Mouse (Mus musculus) layer of hippocampus, adult 2 months (tissue): ENCODE results near the gene St6galnac4. TPM values are rescaled to one million over a fixed set of nuclear protein-coding genes. Genes with fewer than 3 reads are reported as not detected.

Experiments used
- DNase-seq, 2 experiments: peaks; one replicate each; pipeline ENCODE4 v3.0.0; 2022; ENCODE audit warnings: low spot score in 2 of 2
- H3K27ac ChIP-seq: fragments of 200-600 bp; 2 replicates; pipeline ENCODE4 v1.8.1; 2022
- H3K4me3 ChIP-seq: fragments of 200-600 bp; 2 replicates; pipeline ENCODE4 v1.8.1; 2022; ENCODE audit warnings: mild to moderate bottlenecking
- CTCF ChIP-seq: fragments of 200-600 bp; conservative IDR thresholded peaks from 2 replicates; pipeline ENCODE4 v1.8.1; 2022; ENCODE audit warnings: antibody characterized with exemption, mild to moderate bottlenecking, moderate library complexity
- total RNA-seq, 2 experiments: library from RNA; stranded (reverse); gene quantifications; 2 replicates each; pipeline ENCODE4 v1.2.3; 2021

Gene St6galnac4
- total RNA-seq, 2 experiments from 2014 or later = 36.4 to 40.0 TPM

DNA sequence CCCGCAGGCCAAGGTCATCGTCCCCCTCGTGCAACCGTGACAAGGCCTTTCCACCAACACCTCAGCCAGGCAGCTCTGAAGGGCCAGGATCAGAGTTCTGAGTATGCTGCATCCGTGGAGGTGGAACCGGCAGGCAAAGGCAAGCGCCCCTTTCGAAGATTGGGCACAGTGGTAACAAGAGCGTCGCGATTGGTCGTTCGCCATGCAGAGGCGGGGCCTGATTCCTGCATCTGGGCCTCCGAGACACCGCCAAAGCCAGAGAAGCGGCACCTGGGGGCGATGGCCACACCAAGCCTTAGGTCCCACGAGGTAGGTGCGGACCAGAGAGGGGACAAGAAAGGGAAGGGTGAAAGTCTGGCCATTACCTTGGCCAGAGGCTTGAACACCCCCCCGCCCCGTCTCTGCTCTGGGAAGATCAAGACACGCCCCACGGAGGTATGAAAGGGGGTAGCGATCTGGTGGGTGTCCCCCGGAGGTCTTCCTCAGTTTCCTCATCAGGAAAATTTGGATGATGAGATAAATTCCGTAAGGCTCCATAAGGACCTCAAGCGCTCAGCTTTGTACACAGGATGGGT, 11.2 kb upstream of the St6galnac4 start, which contains the start of gene 9430097D07Rik:
Gene 9430097D07Rik (minus strand): TSS at position 99 of the 575 bp plus-strand sequence.
- TF ChIP-seq CTCF = no peak
- H3K27ac ChIP-seq = peak within 1 kb of the TSS; percentile 61
- DNase-seq = peak; percentile 66 to 74

DNA sequence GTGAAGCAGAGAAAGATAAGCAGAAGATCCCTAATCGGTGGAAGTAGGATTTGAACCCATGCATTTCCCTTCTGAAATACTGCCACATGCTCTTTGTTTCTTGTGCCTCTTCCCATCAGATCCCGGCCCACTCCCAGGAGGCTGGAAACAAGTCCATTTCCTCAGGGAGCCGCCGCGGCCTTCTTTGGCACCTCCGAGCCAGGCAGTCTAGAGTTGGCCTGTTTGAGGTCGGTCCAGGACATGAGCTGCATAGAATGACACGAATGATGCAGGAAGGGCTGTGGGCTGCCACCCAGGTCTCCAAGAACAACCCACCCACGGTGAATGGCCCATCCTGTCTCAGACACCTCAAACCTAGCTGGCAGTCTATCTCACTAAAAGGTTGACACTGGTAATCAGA, 10.4 kb upstream of the St6galnac4 start:
- Histone ChIP-seq H3K27ac (no peak overlapping the region), H3K4me3 (no peak overlapping the region)
- no peak for TF ChIP-seq CTCF
- no peak for DNase-seq

More for the DNA sequence above, 11.2 kb upstream of the St6galnac4 start, which contains the start of gene 9430097D07Rik:
- peak within 1 kb of the TSS; percentile 58 for H3K4me3 ChIP-seq

DNA sequence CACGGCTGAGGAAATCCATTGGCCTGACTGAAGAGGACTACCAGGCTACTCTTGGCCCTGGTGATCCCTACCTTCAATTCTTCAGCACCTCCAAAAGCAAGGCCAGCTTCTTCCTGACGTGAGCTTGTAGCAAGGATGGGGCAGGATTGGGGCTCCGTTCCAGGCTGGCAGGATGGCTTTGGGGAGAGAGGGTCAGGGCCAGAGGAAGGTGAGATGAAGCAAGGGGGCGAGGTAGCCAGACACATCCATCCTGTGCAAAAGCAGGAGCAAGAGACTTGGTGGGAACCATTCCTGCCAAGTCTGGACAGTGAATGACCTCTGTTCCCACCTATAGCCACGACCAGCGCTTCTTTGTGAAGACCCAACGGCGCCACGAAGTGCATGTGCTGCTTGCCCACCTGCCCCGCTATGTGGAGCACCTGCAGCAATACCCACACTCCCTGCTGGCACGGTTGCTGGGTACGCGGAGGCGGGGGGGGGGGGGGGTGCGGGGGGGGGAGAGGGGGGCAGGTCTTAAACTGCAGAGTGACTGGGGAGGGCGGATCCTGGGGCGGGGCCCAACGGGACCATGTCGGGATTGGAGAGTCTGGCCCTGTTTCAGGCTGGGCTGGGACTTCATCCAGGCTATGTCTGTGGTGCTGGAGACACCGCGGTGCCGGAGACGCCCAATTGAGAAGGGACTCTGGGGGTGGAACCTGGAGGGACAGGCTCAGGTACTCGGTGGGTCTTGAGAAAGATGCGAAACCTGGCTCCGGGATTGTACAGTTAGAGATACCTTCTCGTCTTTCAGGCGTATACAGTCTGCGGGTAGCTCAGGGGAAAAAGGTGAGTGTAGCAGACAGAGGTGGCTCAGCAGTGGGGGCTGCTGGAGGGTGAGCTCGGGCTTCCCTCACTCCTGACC, 8.5 kb upstream of the St6galnac4 start:
- no peak for TF ChIP-seq CTCF
- no peak for DNase-seq
- Histone ChIP-seq H3K4me3 (no peak overlapping the region), H3K27ac (no peak overlapping the region)

DNA sequence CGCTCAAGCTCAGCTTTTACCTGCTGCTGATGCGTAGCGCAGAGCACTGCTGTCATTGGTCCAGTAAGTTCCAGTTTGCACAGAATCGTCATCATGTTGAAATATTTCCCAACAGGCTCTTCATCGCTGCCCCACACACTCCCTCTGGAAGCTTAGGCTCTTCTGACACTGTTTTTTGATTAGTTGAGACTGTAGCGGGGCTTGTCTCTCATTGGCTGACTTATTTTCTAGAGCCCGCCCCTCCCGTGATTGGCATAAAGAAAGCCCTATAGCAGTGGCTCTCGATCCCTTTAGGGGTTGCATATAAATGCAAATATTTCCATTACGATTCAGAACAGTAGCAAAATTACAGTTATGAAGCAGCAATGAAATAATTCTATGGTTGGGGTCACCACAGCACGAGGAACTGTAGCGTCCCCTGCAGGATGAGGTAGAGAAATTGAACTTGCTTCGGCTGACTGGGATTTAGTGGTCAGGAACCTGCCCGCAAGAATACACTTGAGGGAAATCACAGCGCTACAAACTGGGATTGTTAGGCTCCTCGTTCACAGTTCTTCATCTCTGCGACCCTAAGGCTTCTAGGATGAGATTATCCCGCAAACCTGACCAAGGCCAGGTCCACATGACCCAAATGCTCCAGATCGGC, 5.3 kb upstream of the St6galnac4 start:
- peak; percentile 49 for TF ChIP-seq CTCF
- Histone ChIP-seq H3K4me3 (peak overlapping the region; percentile 43), H3K27ac (no peak overlapping the region)
- peak; percentile 65 to 66 for DNase-seq

DNA sequence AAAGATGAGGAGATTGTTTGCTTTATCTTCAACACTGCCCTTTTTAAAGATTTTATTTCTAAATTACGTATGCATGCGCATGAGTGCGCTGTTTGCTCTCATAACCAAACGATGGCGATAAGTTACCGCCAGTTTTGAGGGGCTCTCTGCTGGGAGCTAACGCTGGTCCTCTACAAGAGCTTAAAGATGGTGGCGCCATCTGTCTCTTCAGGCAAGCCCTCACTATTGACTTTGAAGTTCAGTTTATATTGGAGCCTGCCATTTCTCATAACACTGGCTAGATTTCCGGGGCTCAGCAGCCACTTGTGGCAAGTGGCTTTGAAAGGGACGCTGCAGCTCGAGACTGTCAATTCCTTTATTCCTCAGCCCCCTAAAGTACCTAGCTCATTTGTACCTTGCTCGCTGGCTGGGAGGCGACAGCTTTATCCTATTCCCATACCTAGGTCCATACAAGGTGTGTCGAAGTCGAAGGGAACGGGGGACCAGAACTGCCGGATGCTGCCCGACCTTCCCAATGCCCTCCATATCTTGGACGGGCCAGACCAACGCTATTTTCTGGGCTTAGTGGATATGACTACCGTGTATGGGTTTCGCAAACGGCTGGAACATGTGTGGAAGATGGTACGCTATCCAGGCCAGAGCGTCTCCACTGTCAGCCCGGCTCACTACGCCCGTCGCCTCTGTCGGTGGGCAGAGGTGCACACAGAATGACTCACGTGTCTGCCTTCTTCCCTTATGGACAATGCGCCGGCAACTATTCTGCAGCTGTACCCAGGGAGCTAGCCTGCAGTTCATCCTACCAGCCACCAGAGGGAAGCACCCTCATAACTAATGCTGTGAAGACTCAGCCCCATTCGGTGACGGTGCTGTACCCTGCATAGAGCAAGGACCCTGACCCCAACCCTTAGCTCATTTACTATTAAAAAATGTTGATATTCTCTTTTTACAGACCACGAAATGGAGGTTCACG, 3.8 kb upstream of the St6galnac4 start:
- TF ChIP-seq CTCF = peak; percentile 96
- DNase-seq = peak; percentile 84 to 86
- Histone ChIP-seq H3K4me3 (peak overlapping the region; percentile 40), H3K27ac (no peak overlapping the region)

DNA sequence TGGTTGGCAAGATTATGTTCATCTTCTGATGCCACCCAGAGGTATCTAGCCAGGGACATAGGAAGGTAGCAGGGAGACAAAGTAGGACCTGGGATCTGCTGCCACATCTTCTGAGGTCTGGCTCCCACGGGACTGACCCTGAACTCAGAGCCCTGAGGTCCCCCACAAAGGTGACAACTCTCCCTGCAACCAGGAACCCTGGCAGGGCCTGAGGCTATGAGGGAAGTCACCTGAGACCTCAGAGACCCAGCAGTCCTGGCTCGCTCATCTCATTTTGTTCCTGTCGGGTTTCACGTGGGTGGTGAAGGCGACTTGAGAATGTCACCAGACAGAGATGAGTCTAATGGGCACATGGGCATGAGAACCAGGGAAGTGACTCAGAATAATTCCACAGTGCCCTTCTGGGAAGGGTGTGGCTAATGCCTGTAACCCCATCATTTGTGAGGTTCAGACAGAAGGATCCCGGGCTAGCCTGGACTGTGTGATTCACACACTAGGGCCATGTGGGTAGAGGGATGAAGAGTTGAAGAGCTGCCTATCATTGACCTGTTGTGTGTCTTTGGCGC, 1.7 kb upstream of the St6galnac4 start:
- Histone ChIP-seq H3K27ac (no peak overlapping the region), H3K4me3 (no peak overlapping the region)
- no peak for TF ChIP-seq CTCF
- DNase-seq = no peak

DNA sequence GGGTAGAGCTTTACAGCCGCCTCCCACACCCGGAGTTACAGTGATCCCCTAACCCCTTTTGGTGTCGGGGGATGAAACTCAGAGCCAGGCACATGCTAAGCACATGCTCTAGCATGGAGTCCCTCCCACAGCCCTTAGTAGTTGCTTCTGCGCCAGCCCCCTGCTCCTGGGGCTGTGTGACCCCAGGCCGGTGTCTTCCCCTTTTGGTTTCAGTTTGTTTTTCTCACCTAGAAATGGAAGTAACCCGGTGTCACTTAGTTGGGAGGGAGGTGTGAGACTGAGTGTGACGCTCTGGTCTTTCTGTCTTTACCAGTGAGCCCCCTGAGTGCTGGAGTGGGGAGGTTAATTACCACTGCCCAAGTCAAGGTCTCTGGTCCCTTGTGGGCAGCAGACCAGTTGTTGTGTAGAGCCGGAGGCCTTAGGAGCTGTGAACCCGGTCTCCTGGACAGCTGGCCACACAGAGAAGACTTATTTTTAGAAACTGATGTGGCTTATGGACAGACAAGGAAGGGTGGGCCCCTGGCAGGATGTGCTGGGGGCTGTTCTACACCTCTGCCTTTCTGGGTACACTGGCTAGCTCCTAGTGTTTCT, 931 bp downstream of the St6galnac4 start:
- Histone ChIP-seq H3K27ac (peak overlapping the region; percentile 92), H3K4me3 (peak overlapping the region; percentile 77)
- TF ChIP-seq CTCF = no peak
- DNase-seq = no peak

DNA sequence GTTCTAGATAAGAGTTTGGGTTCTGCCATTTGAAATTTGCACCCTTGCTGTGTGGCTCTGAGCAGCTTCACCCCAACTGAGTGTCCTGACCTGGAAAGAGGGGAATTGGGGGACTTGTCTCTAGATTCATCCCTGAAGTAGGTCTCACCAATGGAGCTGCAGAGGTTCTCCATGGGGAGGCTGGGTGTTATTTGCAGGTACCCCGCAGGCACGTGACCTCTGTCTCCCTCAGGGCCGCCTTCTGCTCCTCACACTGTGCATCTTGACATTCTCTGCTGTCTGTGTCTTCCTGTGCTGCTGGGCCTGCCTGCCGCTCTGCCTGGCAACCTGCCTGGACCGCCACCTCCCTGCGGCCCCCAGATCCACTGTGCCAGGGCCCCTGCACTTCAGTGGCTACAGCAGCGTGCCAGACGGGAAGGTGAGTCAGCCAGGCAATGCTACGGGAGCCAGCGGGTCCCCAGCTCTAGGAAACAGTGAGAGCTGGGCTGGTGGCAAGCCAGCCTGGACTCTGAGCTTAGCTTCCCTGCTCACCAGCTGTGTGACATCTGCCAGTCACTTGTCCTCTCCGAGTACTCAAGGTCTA, 2.4 kb downstream of the St6galnac4 start:
- TF ChIP-seq CTCF = no peak
- H3K27ac ChIP-seq = peak overlapping the region; percentile 64
- no peak for DNase-seq
- peak overlapping the region; percentile 2; the same call in 1 of the 2 replicates for H3K4me3 ChIP-seq

DNA sequence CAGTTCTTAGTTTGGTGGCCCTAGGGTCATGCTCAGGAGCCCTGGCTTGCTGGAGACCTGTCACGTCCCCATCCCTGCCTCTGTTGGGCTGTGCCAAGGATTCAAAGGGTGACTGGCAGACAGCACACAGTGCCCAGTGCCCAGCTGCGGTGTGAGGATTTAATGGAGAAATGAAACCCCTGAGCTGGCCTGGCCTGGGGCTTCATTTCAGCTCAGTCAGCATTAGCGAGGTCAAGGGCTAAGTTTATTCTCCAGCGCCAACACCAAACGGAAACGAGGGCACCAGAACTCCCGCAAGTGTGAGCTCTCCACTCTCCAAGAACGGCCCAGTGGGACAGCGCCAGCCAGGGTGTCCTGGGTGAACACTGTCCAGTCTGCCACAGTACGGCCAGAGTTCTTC, 3.3 kb downstream of the St6galnac4 start:
- TF ChIP-seq CTCF = no peak
- DNase-seq = no peak
- H3K27ac ChIP-seq = peak overlapping the region; percentile 64; the same call in 1 of the 2 replicates
- H3K4me3 ChIP-seq = no peak overlapping the region

DNA sequence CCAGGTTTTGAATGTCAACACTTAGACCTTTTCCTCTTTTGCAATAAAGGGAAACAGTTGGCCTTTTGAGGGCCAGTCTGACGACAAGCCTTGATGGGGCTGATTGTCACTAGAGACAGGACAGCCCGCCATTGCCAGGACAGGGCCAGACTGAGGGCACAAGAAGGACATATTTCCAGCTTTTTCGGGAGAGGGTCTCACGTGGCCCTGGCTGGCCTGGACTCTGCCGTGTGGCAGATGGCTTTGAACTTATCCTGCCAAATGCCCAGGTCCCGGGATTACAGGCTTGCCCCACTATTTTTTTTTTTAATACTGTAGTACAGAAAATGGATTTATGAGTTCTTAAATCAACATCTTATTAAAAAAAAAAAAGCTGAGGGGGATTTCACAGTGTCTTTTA, 4.4 kb downstream of the St6galnac4 start:
- no peak for TF ChIP-seq CTCF
- no peak overlapping the region for H3K4me3 ChIP-seq
- DNase-seq = no peak
- no peak overlapping the region for H3K27ac ChIP-seq

DNA sequence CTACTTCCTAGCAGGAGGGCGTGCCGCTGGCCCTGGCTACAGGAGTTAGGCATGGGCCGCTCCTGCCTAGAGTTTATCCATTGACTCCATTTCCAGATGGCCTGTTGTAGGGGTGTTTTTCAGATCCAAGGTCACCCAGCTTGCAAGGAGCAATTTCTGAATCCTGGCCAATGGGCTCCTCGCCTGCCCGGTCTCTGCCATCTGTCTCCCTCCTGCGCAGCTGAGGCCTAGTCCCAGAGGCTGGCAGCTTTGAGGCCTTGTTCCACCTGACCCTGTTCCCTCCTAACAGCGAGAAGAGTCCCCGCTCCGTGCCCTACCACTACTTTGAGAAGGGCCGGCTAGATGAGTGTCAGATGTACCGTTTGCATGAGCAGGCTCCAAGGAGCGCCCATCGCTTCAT, 9.8 kb downstream of the St6galnac4 start:
- no peak for DNase-seq
- H3K27ac ChIP-seq = no peak overlapping the region
- TF ChIP-seq CTCF = no peak
- H3K4me3 ChIP-seq = no peak overlapping the region

DNA sequence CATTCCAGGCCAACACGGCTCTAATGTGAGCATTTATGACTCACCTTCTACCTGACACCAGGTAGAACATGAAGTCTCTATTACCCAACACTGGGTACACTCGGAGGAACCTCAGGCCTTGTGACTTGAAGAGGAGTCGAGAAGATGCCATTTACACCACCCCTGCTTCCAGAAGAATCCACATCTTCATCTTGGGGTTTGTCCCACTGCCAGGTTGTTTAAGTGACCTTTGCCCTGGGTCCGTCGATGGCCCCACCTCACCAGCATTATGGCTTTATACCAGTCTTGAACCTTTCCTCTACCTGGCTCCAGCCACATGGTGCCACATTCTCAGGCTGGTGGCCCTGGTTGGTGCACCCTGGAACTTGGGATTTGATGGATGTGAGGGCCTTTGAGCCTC, 10.4 kb downstream of the St6galnac4 start:
- H3K4me3 ChIP-seq = no peak overlapping the region
- no peak overlapping the region for H3K27ac ChIP-seq
- no peak for DNase-seq
- no peak for TF ChIP-seq CTCF
